Mouse (Mus musculus): ENCODE measurements around the gene Gm5485. TPM values are rescaled to one million over a fixed set of nuclear protein-coding genes. Genes with fewer than 3 reads are reported as not detected.

The Gm5485 gene
- polyA plus RNA-seq, 1 experiment = not detected

DNA sequence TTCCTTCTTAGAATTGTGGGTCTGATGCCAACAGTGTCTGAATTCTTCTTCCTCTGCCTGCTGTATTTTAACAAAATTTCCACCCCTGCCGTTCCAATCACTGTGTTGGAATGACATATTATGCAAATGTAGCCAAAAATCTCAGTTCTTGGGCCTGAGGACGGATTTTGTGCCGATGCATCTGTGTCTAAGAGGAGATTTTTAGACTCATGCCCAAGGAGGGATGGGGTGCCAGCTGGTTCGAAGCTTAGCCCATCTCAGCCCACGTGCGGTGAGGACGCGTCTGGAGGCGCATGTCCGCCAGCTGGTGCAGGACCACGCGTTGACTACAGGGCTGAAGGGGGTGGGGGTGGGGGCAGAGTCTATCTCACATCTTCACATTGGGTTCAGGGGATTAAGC is 51.3 kb downstream of the Gm5485 start:
- no peak overlapping the region for H3ac ChIP-seq (ENCODE audit: control insufficient read depth, insufficient read length)

GRCm38 (mm10) chr16:48356417-48356816 is 55.8 kb downstream of the Gm5485 start:
- H3K27me3 ChIP-seq (ENCODE audit: control insufficient read depth, insufficient read depth, insufficient read length) = no peaks in the 10 kb centered on the region
- no peaks in the 10 kb centered on the region for H3K79me2 ChIP-seq (ENCODE audit: control insufficient read depth, insufficient read depth)
- no peak overlapping the region for H3K4me3 ChIP-seq
- no peak overlapping the region for H3ac ChIP-seq (ENCODE audit: control insufficient read depth, insufficient read length)
- TF ChIP-seq USF1 (IDR thresholded peaks at IDR 0.05; ENCODE audit: low read depth) (no peak), TCF12 (IDR thresholded peaks at IDR 0.05; ENCODE audit: insufficient read depth, poor library complexity, severe bottlenecking) (no peak), SRF (IDR thresholded peaks at IDR 0.05; ENCODE audit: control insufficient read depth, insufficient read length, low read depth) (no peak), CEBPB (IDR thresholded peaks at IDR 0.05; ENCODE audit: insufficient read depth, poor library complexity, severe bottlenecking) (no peak)
- no peaks in the 10 kb centered on the region for H3K36me3 ChIP-seq (ENCODE audit: control insufficient read depth, insufficient read depth)
- H3K4me2 ChIP-seq (ENCODE audit: low read depth) = no peak overlapping the region

More for the DNA sequence above, 51.3 kb downstream of the Gm5485 start:
- Histone ChIP-seq H3K4me2 (ENCODE audit: low read depth) (no peak overlapping the region), H3K4me3 (no peak overlapping the region), H3K27me3 (ENCODE audit: control insufficient read depth, insufficient read depth, insufficient read length) (no peaks in the 10 kb centered on the region), H3K79me2 (ENCODE audit: control insufficient read depth, insufficient read depth) (no peaks in the 10 kb centered on the region), H3K36me3 (ENCODE audit: control insufficient read depth, insufficient read depth) (no peaks in the 10 kb centered on the region)
- no peak for TF ChIP-seq TCF12 (IDR thresholded peaks at IDR 0.05; ENCODE audit: insufficient read depth, poor library complexity, severe bottlenecking)
- TF ChIP-seq MYOG (IDR thresholded peaks at IDR 0.05; ENCODE audit: control insufficient read depth in 1 of 3, insufficient read depth in 1 of 3, insufficient read length in 2 of 3, low read depth in 2 of 3) = no peak
- TF ChIP-seq POLR2A (IDR thresholded peaks at IDR 0.05; ENCODE audit: insufficient read length, low read depth) = no peak
- no peak for TF ChIP-seq CEBPB (IDR thresholded peaks at IDR 0.05; ENCODE audit: insufficient read depth, poor library complexity, severe bottlenecking)
- no peak for TF ChIP-seq USF1 (IDR thresholded peaks at IDR 0.05; ENCODE audit: low read depth)
- no peak for TF ChIP-seq E2F4 (IDR thresholded peaks at IDR 0.05; ENCODE audit: insufficient read depth)
- TF ChIP-seq REST (IDR thresholded peaks at IDR 0.05; ENCODE audit: insufficient read depth, insufficient read length) = no peak
- TF ChIP-seq POLR2AphosphoS2 (IDR thresholded peaks at IDR 0.05; ENCODE audit: insufficient read length, low read depth) = no peak
- no peak for TF ChIP-seq SRF (IDR thresholded peaks at IDR 0.05; ENCODE audit: control insufficient read depth, insufficient read length, low read depth)
- no peak for TF ChIP-seq MAX (IDR thresholded peaks at IDR 0.05; ENCODE audit: low read depth)
- no peak for TF ChIP-seq MYOD1 (IDR thresholded peaks at IDR 0.05; ENCODE audit: control insufficient read depth in 1 of 3, insufficient read length in 2 of 3, low read depth in 2 of 3)
- no peak for TF ChIP-seq TCF3 (IDR thresholded peaks at IDR 0.05; ENCODE audit: insufficient read length, low read depth)

DNA sequence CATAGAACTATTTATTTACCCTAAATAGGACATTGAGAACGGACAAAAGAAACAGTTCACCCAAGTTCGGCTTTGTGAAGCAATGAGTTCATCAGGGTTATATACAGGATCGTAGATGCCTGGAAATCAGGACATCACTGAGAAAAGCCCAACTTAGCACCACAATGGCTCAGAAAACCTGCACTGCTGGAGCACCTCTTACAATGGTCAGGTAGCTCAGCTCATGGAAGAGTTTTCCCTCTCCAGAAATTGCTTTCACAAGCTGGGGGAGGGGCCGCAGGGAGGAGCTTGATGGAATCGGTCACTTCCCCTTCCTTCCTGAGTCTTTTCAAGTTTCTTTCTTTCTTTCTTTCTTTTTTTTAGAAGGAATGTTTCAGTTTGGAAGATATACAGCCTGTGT is 56.5 kb downstream of the Gm5485 start:
- H3K36me3 ChIP-seq (ENCODE audit: control insufficient read depth, insufficient read depth) = no peaks in the 10 kb centered on the region
- no peak overlapping the region for H3K4me2 ChIP-seq (ENCODE audit: low read depth)
- no peaks in the 10 kb centered on the region for H3K27me3 ChIP-seq (ENCODE audit: control insufficient read depth, insufficient read depth, insufficient read length)
- H3K79me2 ChIP-seq (ENCODE audit: control insufficient read depth, insufficient read depth) = no peaks in the 10 kb centered on the region
- H3K4me3 ChIP-seq = no peak overlapping the region
- TF ChIP-seq MYOG (IDR thresholded peaks at IDR 0.05; ENCODE audit: control insufficient read depth in 1 of 3, insufficient read depth in 1 of 3, insufficient read length in 2 of 3, low read depth in 2 of 3) (no peak), MYOD1 (IDR thresholded peaks at IDR 0.05; ENCODE audit: control insufficient read depth in 1 of 3, insufficient read length in 2 of 3, low read depth in 2 of 3) (no peak), REST (IDR thresholded peaks at IDR 0.05; ENCODE audit: insufficient read depth, insufficient read length) (no peak), E2F4 (IDR thresholded peaks at IDR 0.05; ENCODE audit: insufficient read depth) (no peak), MAX (IDR thresholded peaks at IDR 0.05; ENCODE audit: low read depth) (no peak), USF1 (IDR thresholded peaks at IDR 0.05; ENCODE audit: low read depth) (no peak), SRF (IDR thresholded peaks at IDR 0.05; ENCODE audit: control insufficient read depth, insufficient read length, low read depth) (no peak), POLR2AphosphoS2 (IDR thresholded peaks at IDR 0.05; ENCODE audit: insufficient read length, low read depth) (no peak), TCF3 (IDR thresholded peaks at IDR 0.05; ENCODE audit: insufficient read length, low read depth) (no peak), POLR2A (IDR thresholded peaks at IDR 0.05; ENCODE audit: insufficient read length, low read depth) (no peak), TCF12 (IDR thresholded peaks at IDR 0.05; ENCODE audit: insufficient read depth, poor library complexity, severe bottlenecking) (no peak), CEBPB (IDR thresholded peaks at IDR 0.05; ENCODE audit: insufficient read depth, poor library complexity, severe bottlenecking) (no peak)
- no peak overlapping the region for H3ac ChIP-seq (ENCODE audit: control insufficient read depth, insufficient read length)

Other genes starting within 250 kb of the Gm5485 start
- gene Dppa4, start 128.7 kb downstream of the Gm5485 start, polyA plus RNA-seq (2012; fragmentation: generic; extraction: Trizol) = 0.53 TPM
- 0.14 TPM for gene Dppa2, start 108.5 kb downstream of the Gm5485 start, polyA plus RNA-seq (2012; fragmentation: generic; extraction: Trizol)
- gene Morc1, start 18.8 kb upstream of the Gm5485 start, polyA plus RNA-seq (2012; fragmentation: generic; extraction: Trizol) = not detected